In the genomic region with DNA sequence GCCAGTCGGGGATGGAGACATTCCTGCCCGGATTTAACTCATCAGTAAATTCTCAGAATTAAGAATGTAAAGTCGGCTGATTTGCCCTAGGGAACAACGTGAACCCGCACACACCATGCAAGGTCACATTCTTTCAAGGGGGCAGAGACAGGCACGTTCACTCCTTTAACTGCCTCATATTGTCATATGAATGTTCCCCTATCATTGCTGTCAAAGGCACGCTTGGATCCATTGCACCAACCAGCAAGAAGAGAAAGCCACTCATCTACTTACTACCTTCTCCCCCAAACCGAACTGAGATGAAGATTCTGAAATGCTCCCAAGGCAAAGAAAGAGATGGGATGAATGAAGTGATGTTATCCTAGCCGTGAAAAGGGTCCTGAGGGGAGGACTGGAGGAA, we compare ENCODE assay signal across 26 mouse cellular contexts. TPM values are rescaled to one million over a fixed set of nuclear protein-coding genes. Genes with fewer than 3 reads are reported as not detected.
DNase-seq lines count a peak whose midpoint lies in the region; ATAC-seq and TF ChIP-seq lines count a peak whose summit lies in the region.
"Had no signal": no experiment of that assay in that cellular context is flagged by ENCODE, and none has a peak within 500 bp of the region (broad histone marks: within the 10 kb centered on the region; RNA-seq: fewer than 3 reads in every experiment).

No protein-coding gene starts in this region.

- no peaks in the 10 kb centered on the region for H3K9me3 ChIP-seq in heart, postnatal 0 days (replicated peaks; ENCODE audit: control insufficient read depth, low read length)
- H3K9me3 ChIP-seq in E14TG2a.4 (ENCODE audit: low read length), result no peaks in the 10 kb centered on the region
- H3K9me3 ChIP-seq: embryonic facial prominence, embryonic 10.5 days; embryonic facial prominence, embryonic 12.5 days; forebrain, embryonic 13.5 days; forebrain, embryonic 15.5 days; G1E had no signal

- no peak overlapping the region for H3K4me2 ChIP-seq in heart, postnatal 0 days (ENCODE audit: low read depth, low read length)
- H3K4me2 ChIP-seq: embryonic facial prominence, embryonic 12.5 days; forebrain, embryonic 13.5 days; forebrain, embryonic 15.5 days had no signal

- peaks cover 13% of the 10 kb centered on the region for H3K4me1 ChIP-seq in heart, postnatal 0 days (ENCODE audit: control insufficient read depth, insufficient read depth)
- peaks cover 89% of the 10 kb centered on the region for H3K4me1 ChIP-seq in E14TG2a.4 (replicated peaks; ENCODE audit: low read depth, low read length)

- peak overlapping the region; percentile 48; the same call in 1 of the 2 replicates for H3K27ac ChIP-seq in heart, postnatal 0 days (ENCODE audit: low read depth)
- H3K27ac ChIP-seq: embryonic facial prominence, embryonic 10.5 days; embryonic facial prominence, embryonic 12.5 days; forebrain, embryonic 13.5 days; forebrain, embryonic 15.5 days had no signal

- no peaks in the 10 kb centered on the region for H3K27me3 ChIP-seq in heart, postnatal 0 days (ENCODE audit: control insufficient read depth, insufficient read depth, low read length)
- peaks cover 3% of the 10 kb centered on the region; the same call in 1 of the 2 replicates for H3K27me3 ChIP-seq in E14TG2a.4 (ENCODE audit: insufficient read depth, low read length)
- H3K27me3 ChIP-seq: CH12.LX; embryonic facial prominence, embryonic 12.5 days; forebrain, embryonic 13.5 days; forebrain, embryonic 15.5 days; Patski had no signal

- TF ChIP-seq CTCF in heart, postnatal 0 days (IDR thresholded peaks at IDR 0.05; ENCODE audit: low read depth), result no peak
- TF ChIP-seq CTCF in E14TG2a.4 (conservative IDR thresholded peaks at IDR 0.05; ENCODE audit: low read length), result no peak

- no peak for DNase-seq in heart, postnatal 0 days (ENCODE audit: low spot score)
- DNase-seq in heart, adult 9 months (ENCODE audit: low spot score in 2 of 2), result no peak
- DNase-seq in ES-CJ7 (ENCODE audit: low read depth, low spot score) (peak; percentile 76), R1 (ENCODE audit: low read depth, low spot score) (peak; percentile 90)
- DNase-seq in right cerebral cortex, adult 18-20 months, result no peak
- no peak for DNase-seq in cerebellum, adult 11-12 months
- DNase-seq in kidney, postnatal 36 days, result no peak
- DNase-seq: adrenal gland, postnatal 10 days; adrenal gland, postnatal 25 days; B cell, adult 2 months; cerebellum, adult 11 months; cerebellum, adult 2 months; cerebellum, adult 9-10 months; cerebellum, postnatal 10 days; cerebellum, postnatal 25 days; forebrain, postnatal 0 days had no signal

- WGBS in heart, postnatal 0 days, result 51% methylated on average over 9 of the region's 9 CpGs

- H3K9ac ChIP-seq in heart, postnatal 0 days (replicated peaks; ENCODE audit: low read depth, low read length), result no peak overlapping the region
- H3K9ac ChIP-seq: embryonic facial prominence, embryonic 12.5 days; forebrain, embryonic 13.5 days; forebrain, embryonic 15.5 days; forebrain, postnatal 0 days had no signal

- ATAC-seq in heart, postnatal 0 days (ENCODE audit: insufficient read depth, low read depth), result peak; percentile 44; the same call in 1 of the 2 replicates
- ATAC-seq: activated CD4-positive, CD25-positive, alpha-beta regulatory T cell, adult 4 months; CD4-positive, CD25-positive, alpha-beta regulatory T cell, adult 4 months; forebrain, embryonic 13.5 days; forebrain, embryonic 15.5 days; forebrain, postnatal 0 days; Patski had no signal

- H3K4me3 ChIP-seq in heart, postnatal 0 days (ENCODE audit: low read depth, low read length), result no peak overlapping the region
- peak overlapping the region; percentile 24; the same call in 1 of the 2 replicates for H3K4me3 ChIP-seq in E14TG2a.4 (replicated peaks; ENCODE audit: low read length)
- H3K4me3 ChIP-seq: embryonic facial prominence, embryonic 10.5 days; embryonic facial prominence, embryonic 12.5 days; forebrain, embryonic 13.5 days; forebrain, embryonic 15.5 days had no signal

- TF ChIP-seq EP300 in heart, postnatal 0 days (IDR thresholded peaks at IDR 0.05; ENCODE audit: low read depth), result no peak

- H3K36me3 ChIP-seq in heart, postnatal 0 days (replicated peaks; ENCODE audit: control insufficient read depth, insufficient read depth, low read length), result no peaks in the 10 kb centered on the region
- no peaks in the 10 kb centered on the region for H3K36me3 ChIP-seq in E14TG2a.4 (ENCODE audit: insufficient read depth, low read length)
- H3K36me3 ChIP-seq: embryonic facial prominence, embryonic 10.5 days; embryonic facial prominence, embryonic 12.5 days; forebrain, embryonic 15.5 days; G1E had no signal

RNA-seq across cellular contexts. Expression of a gene that starts 6.3 kb away (rescaled TPM):
- total RNA-seq in heart, postnatal 0 days (2014; rRNA removed; ENCODE audit: low replicate concordance), result 27.9 and 34.3 TPM in 2 replicates
- polyA plus RNA-seq in heart, postnatal 0 days (2015; fragmentation: Nextera tagmentation; extraction: Ambion mirVana), result 34.4 and 35.5 TPM in 2 replicates

RNA-seq across cellular contexts. Expression of a gene that starts 56.6 kb away (rescaled TPM):
- total RNA-seq in heart, postnatal 0 days (2014; rRNA removed; ENCODE audit: low replicate concordance), result 0.89 and 3.9 TPM in 2 replicates
- 4.0 and 4.2 TPM in 2 replicates for polyA plus RNA-seq in heart, postnatal 0 days (2015; fragmentation: Nextera tagmentation; extraction: Ambion mirVana)

RNA-seq across cellular contexts. Expression of a gene that starts 56.6 kb away (rescaled TPM):
- 20.4 and 25.5 TPM in 2 replicates for total RNA-seq in heart, postnatal 0 days (2014; rRNA removed; ENCODE audit: low replicate concordance)
- polyA plus RNA-seq in heart, postnatal 0 days (2015; fragmentation: Nextera tagmentation; extraction: Ambion mirVana), result 12.9 and 15.0 TPM in 2 replicates

Comparison
In these comparisons a context has a peak if more than half of its experiments do, and no peak if none do; other contexts are left out.
1. DNase-seq: peak in ES-CJ7 (single experiment) and R1 (single experiment); none in heart, postnatal 0 days (single experiment), heart, adult 9 months (0 of 2), right cerebral cortex, adult 18-20 months (single experiment), cerebellum, adult 11-12 months (single experiment) and kidney, postnatal 36 days (0 of 2).